Mouse (Mus musculus): ENCODE results near the gene Unc13a. TPM values are rescaled to one million over a fixed set of nuclear protein-coding genes. Genes with fewer than 3 reads are reported as not detected.

Gene Unc13a
- total RNA-seq, 1 experiment from 2014 or later: 0.29 TPM

- 0 out of 2 replicates have a peak, but pooled peaks have one; percentile 4 for ATAC-seq (replicated peaks; ENCODE audit: insufficient number of reproducible peaks, low FRiP score, low TSS enrichment, poor library complexity, severe bottlenecking)
Measured at GRCm38 (mm10) chr8:71692509-71692908, 21.0 kb upstream of the Unc13a start.

GRCm38 (mm10) chr8:71689028-71689427 lies 17.5 kb upstream of the Unc13a start, which contains the start of gene Insl3:
Insl3 (plus strand) TSS chr8:71689214.
- ATAC-seq (replicated peaks; ENCODE audit: insufficient number of reproducible peaks, low FRiP score, low TSS enrichment, poor library complexity, severe bottlenecking): no peak

- no peak for ATAC-seq (replicated peaks; ENCODE audit: insufficient number of reproducible peaks, low FRiP score, low TSS enrichment, poor library complexity, severe bottlenecking)
Measured at GRCm38 (mm10) chr8:71687616-71688015, 16.1 kb upstream of the Unc13a start.

- no peak for ATAC-seq (replicated peaks; ENCODE audit: insufficient number of reproducible peaks, low FRiP score, low TSS enrichment, poor library complexity, severe bottlenecking)
Measured at GRCm38 (mm10) chr8:71686143-71686734, 14.7 kb upstream of the Unc13a start.

DNA sequence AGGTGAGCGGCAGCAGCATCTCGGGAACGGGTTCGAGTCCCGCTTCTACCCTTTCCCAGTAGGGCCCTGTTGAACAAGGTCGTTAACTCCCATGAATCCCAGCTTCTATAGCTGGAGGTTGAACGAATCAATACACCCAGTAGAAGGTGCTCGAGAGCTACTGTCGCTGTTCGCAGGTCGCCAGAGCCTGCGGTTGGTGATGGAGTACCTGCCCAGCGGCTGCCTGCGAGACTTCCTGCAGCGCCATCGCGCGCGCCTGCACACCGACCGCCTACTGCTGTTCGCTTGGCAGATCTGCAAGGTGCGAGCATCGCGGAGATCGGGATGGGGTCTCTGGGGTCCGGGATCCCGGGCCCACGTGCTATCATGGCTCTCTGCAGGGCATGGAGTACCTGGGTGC lies 14.0 kb upstream of the Unc13a start:
- no peak for ATAC-seq (replicated peaks; ENCODE audit: insufficient number of reproducible peaks, low FRiP score, low TSS enrichment, poor library complexity, severe bottlenecking)

- ATAC-seq (replicated peaks; ENCODE audit: insufficient number of reproducible peaks, low FRiP score, low TSS enrichment, poor library complexity, severe bottlenecking): no peak
Measured at GRCm38 (mm10) chr8:71684701-71685100, 13.1 kb upstream of the Unc13a start.

DNA sequence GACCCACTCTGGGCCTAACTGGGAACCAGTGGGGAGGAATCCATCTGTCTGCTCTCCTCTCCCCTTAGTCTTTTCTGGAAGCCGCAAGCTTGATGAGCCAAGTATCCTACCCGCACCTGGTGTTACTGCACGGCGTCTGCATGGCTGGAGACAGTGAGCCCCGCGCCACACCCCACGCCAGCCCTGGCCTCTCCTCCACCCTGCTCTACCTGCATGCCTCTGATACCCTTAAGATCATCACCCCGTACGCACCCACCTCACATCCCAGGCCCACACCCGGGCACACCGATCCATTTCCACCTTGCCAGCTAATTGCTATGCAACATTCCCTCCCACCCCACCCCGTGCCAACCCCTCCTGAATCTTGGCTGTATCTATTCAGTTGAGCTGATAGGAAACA lies 11.3 kb upstream of the Unc13a start:
- no peak for ATAC-seq (replicated peaks; ENCODE audit: insufficient number of reproducible peaks, low FRiP score, low TSS enrichment, poor library complexity, severe bottlenecking)

- no peak for ATAC-seq (replicated peaks; ENCODE audit: insufficient number of reproducible peaks, low FRiP score, low TSS enrichment, poor library complexity, severe bottlenecking)
Measured at GRCm38 (mm10) chr8:71681369-71681915, 9.9 kb upstream of the Unc13a start.

GRCm38 (mm10) chr8:71680471-71680870 lies 8.9 kb upstream of the Unc13a start:
- ATAC-seq (replicated peaks; ENCODE audit: insufficient number of reproducible peaks, low FRiP score, low TSS enrichment, poor library complexity, severe bottlenecking): no peak

DNA sequence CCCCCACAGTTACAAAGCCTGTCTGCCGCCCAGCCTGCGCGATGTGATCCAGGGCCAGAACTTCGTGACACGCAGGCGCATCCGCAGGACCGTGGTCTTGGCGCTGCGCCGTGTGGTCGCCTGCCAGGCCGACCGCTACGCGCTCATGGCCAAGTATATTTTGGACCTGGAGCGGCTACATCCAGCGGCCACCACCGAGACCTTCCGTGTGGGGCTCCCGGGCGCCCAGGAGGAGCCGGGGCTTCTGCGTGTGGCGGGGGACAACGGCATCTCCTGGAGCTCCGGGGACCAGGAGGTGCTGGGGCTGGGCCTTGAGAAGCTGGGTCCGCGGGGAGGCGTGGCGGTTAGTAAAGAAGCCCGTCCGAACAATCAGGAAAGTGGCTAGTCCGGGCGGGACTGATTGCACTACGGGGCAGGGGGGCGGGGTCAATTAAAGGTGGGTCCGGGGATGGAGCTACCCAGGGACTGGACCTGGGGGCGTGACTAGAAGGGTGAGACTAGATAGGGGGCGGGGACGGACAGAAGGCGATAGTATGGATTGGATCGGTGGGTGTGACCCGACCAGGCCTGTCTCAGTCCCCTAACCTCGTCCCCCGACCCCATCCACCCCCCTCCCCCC lies 8.1 kb upstream of the Unc13a start:
- no peak for ATAC-seq (replicated peaks; ENCODE audit: insufficient number of reproducible peaks, low FRiP score, low TSS enrichment, poor library complexity, severe bottlenecking)

- no peak for ATAC-seq (replicated peaks; ENCODE audit: insufficient number of reproducible peaks, low FRiP score, low TSS enrichment, poor library complexity, severe bottlenecking)
Measured at GRCm38 (mm10) chr8:71679116-71679515, 7.6 kb upstream of the Unc13a start.

DNA sequence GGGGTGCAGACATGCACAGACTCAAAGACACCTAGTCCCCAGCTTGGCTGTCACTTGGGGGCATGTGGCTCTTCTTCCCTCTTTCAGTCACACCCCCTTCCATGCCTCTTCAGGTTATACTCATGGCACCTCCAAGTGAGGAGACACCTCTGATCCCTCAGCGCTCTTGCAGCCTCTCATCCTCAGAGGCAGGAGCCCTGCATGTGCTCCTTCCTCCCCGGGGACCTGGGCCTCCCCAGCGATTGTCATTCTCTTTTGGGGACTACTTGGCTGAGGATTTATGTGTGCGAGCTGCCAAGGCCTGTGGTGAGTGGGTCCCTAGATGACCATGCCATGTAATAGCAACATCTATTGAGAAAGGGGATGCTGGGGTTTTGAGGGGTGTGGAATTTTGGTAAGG lies 6.7 kb upstream of the Unc13a start:
- ATAC-seq (replicated peaks; ENCODE audit: insufficient number of reproducible peaks, low FRiP score, low TSS enrichment, poor library complexity, severe bottlenecking): no peak

- ATAC-seq (replicated peaks; ENCODE audit: insufficient number of reproducible peaks, low FRiP score, low TSS enrichment, poor library complexity, severe bottlenecking): no peak
Measured at GRCm38 (mm10) chr8:71677555-71677954, 6.0 kb upstream of the Unc13a start.

DNA sequence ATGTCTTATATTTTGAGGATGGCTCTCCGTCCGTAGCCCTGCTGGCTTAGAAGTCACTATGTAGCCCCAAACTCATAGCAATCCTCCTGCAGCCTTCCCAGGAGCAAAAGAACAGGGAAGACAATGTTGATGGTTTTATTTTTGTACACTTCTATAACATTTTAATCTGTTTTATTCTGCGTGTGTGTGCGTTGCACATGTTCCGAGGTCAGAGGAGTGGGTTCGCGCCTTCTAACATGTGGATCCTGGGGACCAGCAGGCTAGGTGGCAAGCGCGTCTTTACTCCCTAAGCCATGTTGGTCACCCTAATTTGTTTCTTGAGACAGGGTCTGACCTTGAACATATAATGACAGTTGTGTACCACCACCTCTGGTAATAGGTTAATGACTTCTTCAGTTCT lies 5.2 kb upstream of the Unc13a start:
- no peak for ATAC-seq (replicated peaks; ENCODE audit: insufficient number of reproducible peaks, low FRiP score, low TSS enrichment, poor library complexity, severe bottlenecking)

GRCm38 (mm10) chr8:71676020-71676741 lies 4.6 kb upstream of the Unc13a start, which contains the start of gene Jak3:
Jak3 (plus strand) TSS chr8:71676296.
- ATAC-seq (replicated peaks; ENCODE audit: insufficient number of reproducible peaks, low FRiP score, low TSS enrichment, poor library complexity, severe bottlenecking): peak; percentile 13; the same call in 1 of the 2 replicates

DNA sequence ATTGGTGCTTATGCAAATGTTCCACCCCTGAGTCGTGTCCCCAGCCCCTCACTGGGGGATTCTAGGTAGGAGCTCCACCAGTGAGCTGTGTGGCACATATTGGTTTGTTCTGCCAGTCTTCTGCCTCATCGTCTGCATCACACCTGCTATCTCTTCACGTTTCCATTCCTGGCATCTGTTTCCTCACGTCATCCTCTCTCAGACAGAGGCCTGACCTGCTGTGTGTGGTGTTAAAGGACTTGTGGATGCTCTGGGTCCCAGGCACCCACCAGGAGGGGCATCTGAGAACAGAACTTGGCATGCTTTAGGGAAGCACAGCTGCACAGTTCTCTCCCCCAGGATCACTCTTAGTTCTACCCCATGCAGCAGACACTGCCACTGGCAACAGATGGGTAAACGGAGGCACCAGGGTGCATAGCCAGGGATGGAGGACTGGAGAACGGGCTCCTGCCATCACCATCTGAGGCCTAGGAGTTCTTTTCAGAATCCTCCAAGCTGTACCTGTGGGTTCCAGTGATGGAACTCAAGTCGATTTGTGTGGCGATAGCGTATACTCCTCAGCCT lies 4.0 kb upstream of the Unc13a start:
- ATAC-seq (replicated peaks; ENCODE audit: insufficient number of reproducible peaks, low FRiP score, low TSS enrichment, poor library complexity, severe bottlenecking): no peak

DNA sequence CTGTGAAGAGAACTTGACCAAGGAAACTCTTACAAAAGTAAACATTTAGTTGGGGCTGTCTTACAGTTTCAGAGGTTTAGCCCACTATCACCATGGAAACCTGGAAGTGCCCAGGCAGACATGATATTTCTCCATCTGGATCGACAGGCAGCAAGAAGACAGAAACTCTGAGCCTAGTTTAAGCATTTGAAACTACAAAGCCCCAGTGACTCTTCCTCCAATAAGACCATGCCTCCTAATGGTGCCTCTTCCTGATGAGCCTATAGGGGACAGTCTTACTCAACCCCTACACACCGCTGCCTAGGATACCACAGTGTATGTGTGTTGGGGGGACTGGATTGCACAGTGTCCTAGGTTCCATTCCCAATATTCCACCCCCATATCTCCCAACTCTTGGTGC lies 2.5 kb upstream of the Unc13a start:
- ATAC-seq (replicated peaks; ENCODE audit: insufficient number of reproducible peaks, low FRiP score, low TSS enrichment, poor library complexity, severe bottlenecking): no peak

GRCm38 (mm10) chr8:71672168-71672735 lies 695 bp upstream of the Unc13a start:
- ATAC-seq (replicated peaks; ENCODE audit: insufficient number of reproducible peaks, low FRiP score, low TSS enrichment, poor library complexity, severe bottlenecking): no peak

Data from monocyte, adult 5-6 weeks (primary cell).